Mouse (Mus musculus) ES-Bruce4 (cell line): ENCODE data around the gene Spock1.

Experiments
- CTCF ChIP-seq: IDR thresholded peaks from one replicate; pipeline ENCODE4 v1.8.1; 2011; ENCODE audit warnings: low read depth, low read length
- EP300 ChIP-seq: IDR thresholded peaks from 2 replicates; pipeline ENCODE4 v1.6.1; 2011; ENCODE audit warnings: low read depth, low read length; ENCODE audit not compliant: insufficient read depth

DNA sequence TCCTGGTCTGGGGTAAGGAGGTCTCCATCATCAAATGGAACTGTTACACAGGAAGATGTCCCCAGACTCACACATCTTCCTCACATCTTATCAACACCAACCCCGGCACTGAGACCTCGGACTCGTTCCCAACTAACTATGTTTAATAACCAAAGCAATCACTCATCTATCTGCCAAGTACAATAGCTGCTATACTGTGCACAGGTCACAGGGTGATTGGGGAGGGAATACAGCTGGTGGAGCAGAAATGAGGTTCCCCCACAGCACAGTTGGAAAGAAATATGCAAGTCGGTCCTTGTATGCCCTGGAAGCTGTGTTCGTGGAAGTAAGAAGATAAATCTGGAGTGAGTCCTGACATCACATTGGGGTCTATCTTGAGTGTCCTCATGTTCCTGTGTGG is 98.0 kb downstream of the Spock1 start:
- no peak for TF ChIP-seq CTCF
- TF ChIP-seq EP300 = no peak
